Mouse (Mus musculus) neural tube, embryonic 11.5 days (tissue): ENCODE data around the gene Izumo4. TPM values are rescaled to one million over a fixed set of nuclear protein-coding genes. Genes with fewer than 3 reads are reported as not detected.

Experiments
- polyA plus RNA-seq: library from polyadenylated mRNA; unstranded; fragments of >200 nt; fragmentation: Nextera tagmentation; extraction: Ambion mirVana; gene quantifications from 2 replicates; pipeline ENCODE4 v1.2.1, GENCODE M21; 2014

Izumo4 gene
- polyA plus RNA-seq, 1 experiment from 2014 or later = 11.5 TPM

Other genes with a start within 250 kb of the Izumo4 start
- gene Onecut3, start 207.3 kb upstream of the Izumo4 start, polyA plus RNA-seq = 1.3 and 1.4 TPM in 2 replicates
- gene Atp8b3, start 163.1 kb upstream of the Izumo4 start, polyA plus RNA-seq = 0.84 and 0.96 TPM in 2 replicates
- gene Rexo1, start 140.6 kb upstream of the Izumo4 start, polyA plus RNA-seq = 30.7 and 31.4 TPM in 2 replicates
- 4.5 and 5.5 TPM in 2 replicates for gene Klf16, start 124.9 kb upstream of the Izumo4 start, polyA plus RNA-seq
- gene Abhd17a, start 111.8 kb upstream of the Izumo4 start, polyA plus RNA-seq = 119 and 120 TPM in 2 replicates
- gene Scamp4, start 99.3 kb upstream of the Izumo4 start, polyA plus RNA-seq = 72.1 and 77.7 TPM in 2 replicates
- 8.0 and 10.9 TPM in 2 replicates for gene Adat3, start 99.3 kb upstream of the Izumo4 start, polyA plus RNA-seq
- 2.4 and 3.1 TPM in 2 replicates for gene Gm49322, start 96.2 kb upstream of the Izumo4 start, polyA plus RNA-seq
- 117 TPM in 2 replicates for gene Csnk1g2, start 79.3 kb upstream of the Izumo4 start, polyA plus RNA-seq
- 71.1 and 78.8 TPM in 2 replicates for gene Btbd2, start 45.1 kb upstream of the Izumo4 start, polyA plus RNA-seq
- 79.5 and 85.5 TPM in 2 replicates for gene Mknk2, start 24.1 kb upstream of the Izumo4 start, polyA plus RNA-seq
- 58.9 and 60.3 TPM in 2 replicates for gene Mob3a, start 207 bp upstream of the Izumo4 start, polyA plus RNA-seq
- gene Ap3d1, start 40.1 kb downstream of the Izumo4 start, polyA plus RNA-seq = 69.3 and 79.1 TPM in 2 replicates
- gene Dot1l, start 53.0 kb downstream of the Izumo4 start, polyA plus RNA-seq = 23.9 and 24.3 TPM in 2 replicates
- 96.6 and 101 TPM in 2 replicates for gene Sf3a2, start 96.0 kb downstream of the Izumo4 start, polyA plus RNA-seq
- 150 and 153 TPM in 2 replicates for gene Plekhj1, start 96.4 kb downstream of the Izumo4 start, polyA plus RNA-seq
- not detected in 2 replicates for gene Amh, start 103.1 kb downstream of the Izumo4 start, polyA plus RNA-seq
- 1.6 and 1.9 TPM in 2 replicates for gene Jsrp1, start 111.3 kb downstream of the Izumo4 start, polyA plus RNA-seq
- gene Oaz1, start 124.5 kb downstream of the Izumo4 start, polyA plus RNA-seq = 1,810 and 1,847 TPM in 2 replicates
- 0.40 and 0.66 TPM in 2 replicates for gene Lingo3, start 141.9 kb downstream of the Izumo4 start, polyA plus RNA-seq
- 305 and 307 TPM in 2 replicates for gene Lsm7, start 153.0 kb downstream of the Izumo4 start, polyA plus RNA-seq
- gene Sppl2b, start 153.1 kb downstream of the Izumo4 start, polyA plus RNA-seq = 31.2 and 34.2 TPM in 2 replicates
- 0.08 and 0.11 TPM in 2 replicates for gene Tmprss9, start 169.7 kb downstream of the Izumo4 start, polyA plus RNA-seq
- 312 and 323 TPM in 2 replicates for gene Timm13, start 198.8 kb downstream of the Izumo4 start, polyA plus RNA-seq
- gene Lmnb2, start 216.1 kb downstream of the Izumo4 start, polyA plus RNA-seq = 23.0 and 27.9 TPM in 2 replicates
- 7.9 and 8.5 TPM in 2 replicates for gene Gadd45b, start 227.9 kb downstream of the Izumo4 start, polyA plus RNA-seq